Mouse (Mus musculus) embryonic facial prominence, embryonic 13.5 days (tissue): ENCODE measurements at regions not wholly inside any gene's neighbourhood (a gene's known extent, or its start where the extent isn't known, plus 50 kb on each side); places are given as distances from the start of the nearest gene placed in this dataset.

Experiments
- ATAC-seq: fragments of 200-750 bp; cut with Nextera tagmentation; 2 replicates; pipeline ENCODE4 v1.8.0; 2017; ENCODE audit warnings: low read depth; ENCODE audit not compliant: insufficient number of reproducible peaks, insufficient read depth, low FRiP score, low TSS enrichment
- H3K27ac ChIP-seq: fragments of 300-500 bp; sonication (generic); 2 replicates; pipeline ENCODE4 v1.5.1; 2015; ENCODE audit warnings: moderate library complexity, mild to moderate bottlenecking, inconsistent platforms
- H3K27me3 ChIP-seq: fragments of 300-500 bp; sonication (generic); 2 replicates; pipeline ENCODE4 v1.6.1; 2015; ENCODE audit warnings: mild to moderate bottlenecking, inconsistent platforms
- H3K36me3 ChIP-seq: fragments of 300-500 bp; sonication (generic); 2 replicates; pipeline ENCODE4 v1.6.1; 2015; ENCODE audit warnings: mild to moderate bottlenecking, inconsistent platforms
- H3K4me1 ChIP-seq: fragments of 300-500 bp; sonication (generic); 2 replicates; pipeline ENCODE4 v1.6.1; 2015; ENCODE audit warnings: inconsistent platforms
- H3K4me2 ChIP-seq: fragments of 300-500 bp; sonication (generic); 2 replicates; pipeline ENCODE4 v1.6.1; 2015; ENCODE audit warnings: moderate library complexity, mild to moderate bottlenecking, inconsistent platforms
- H3K4me3 ChIP-seq: fragments of 300-500 bp; sonication (generic); 2 replicates; pipeline ENCODE4 v1.5.1; 2015; ENCODE audit warnings: mild to moderate bottlenecking, inconsistent platforms
- H3K9ac ChIP-seq: fragments of 300-500 bp; sonication (generic); 2 replicates; pipeline ENCODE4 v1.6.1; 2015; ENCODE audit warnings: mild to moderate bottlenecking, inconsistent platforms
- H3K9me3 ChIP-seq: fragments of 300-500 bp; sonication (generic); 2 replicates; pipeline ENCODE4 v1.6.1; 2016; ENCODE audit warnings: inconsistent platforms
- WGBS: fragments of 180-500 bp; shearing (Covaris S2); methylation state at CpG from one replicate; pipeline ENCODE4 v1.1.7; 2015; ENCODE audit warnings: mixed read lengths; 5-methylcytosine and 5-hydroxymethylcytosine counted together

DNA sequence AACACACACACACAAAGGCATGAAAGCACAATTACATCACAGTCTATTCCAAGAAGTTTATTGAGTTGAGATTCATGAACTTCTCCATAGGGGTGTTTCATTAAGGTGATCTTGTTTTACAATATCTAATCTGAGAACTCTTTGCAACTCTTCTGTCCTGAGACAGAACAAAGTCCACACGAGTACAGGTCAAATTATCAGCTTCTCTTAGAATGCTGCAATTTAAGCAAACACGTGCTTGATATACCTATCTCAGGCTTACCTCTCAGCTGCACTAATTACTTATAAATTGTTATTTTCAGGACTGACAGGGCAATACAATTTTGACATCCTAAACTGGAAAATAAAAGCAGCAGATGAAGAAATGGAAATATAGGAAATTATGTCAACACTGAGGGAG is 57.0 kb upstream of the Slc5a12 start:
- ATAC-seq: no peak
- 78% methylated on average over 2 of the region's 2 CpGs for WGBS
- Histone ChIP-seq H3K4me2 (no peak overlapping the region), H3K27ac (no peak overlapping the region), H3K36me3 (no peaks in the 10 kb centered on the region), H3K27me3 (no peaks in the 10 kb centered on the region), H3K4me3 (no peak overlapping the region), H3K4me1 (no peaks in the 10 kb centered on the region), H3K9ac (no peak overlapping the region), H3K9me3 (no peaks in the 10 kb centered on the region)

- Histone ChIP-seq H3K4me2 (no peak overlapping the region), H3K9ac (no peak overlapping the region), H3K27ac (no peak overlapping the region), H3K9me3 (no peaks in the 10 kb centered on the region), H3K4me3 (no peak overlapping the region), H3K36me3 (no peaks in the 10 kb centered on the region), H3K4me1 (no peaks in the 10 kb centered on the region), H3K27me3 (no peaks in the 10 kb centered on the region)
- WGBS: 79% methylated on average over 6 of the region's 6 CpGs
- no peak for ATAC-seq
Measured at GRCm38 (mm10) chr2:110540570-110541357, 56.3 kb upstream of the Slc5a12 start.

- no peak overlapping the region for H3K9ac ChIP-seq
- no peak overlapping the region for H3K4me2 ChIP-seq
- no peak overlapping the region for H3K4me3 ChIP-seq
- ATAC-seq: no peak
- WGBS: 87% methylated on average over 5 of the region's 5 CpGs
- no peaks in the 10 kb centered on the region for H3K27me3 ChIP-seq
- no peaks in the 10 kb centered on the region for H3K9me3 ChIP-seq
- H3K36me3 ChIP-seq: no peaks in the 10 kb centered on the region
- no peaks in the 10 kb centered on the region for H3K4me1 ChIP-seq
- H3K27ac ChIP-seq: no peak overlapping the region
Measured at GRCm38 (mm10) chr2:110541358-110541737, 55.8 kb upstream of the Slc5a12 start.
